Mouse (Mus musculus): ENCODE measurements around the gene Wwc2. TPM values are rescaled to one million over a fixed set of nuclear protein-coding genes. Genes with fewer than 3 reads are reported as not detected.

Wwc2 gene
- polyA plus RNA-seq, 1 experiment, result 1.4 TPM

Other genes with a start within 250 kb of the Wwc2 start
- gene Cldn24, start 168.8 kb downstream of the Wwc2 start, polyA plus RNA-seq (2012; rRNA removed), result not detected in 2 replicates
- 0.16 and 0.30 TPM in 2 replicates for gene Cldn22, start 166.4 kb downstream of the Wwc2 start, polyA plus RNA-seq (2012; rRNA removed)
- gene Dctd, start 108.2 kb upstream of the Wwc2 start, polyA plus RNA-seq (2012; rRNA removed), result 4.1 and 5.8 TPM in 2 replicates

Data from large intestine, adult 2 months (tissue).